Mouse (Mus musculus): ENCODE measurements around the gene Npas3.

DNA sequence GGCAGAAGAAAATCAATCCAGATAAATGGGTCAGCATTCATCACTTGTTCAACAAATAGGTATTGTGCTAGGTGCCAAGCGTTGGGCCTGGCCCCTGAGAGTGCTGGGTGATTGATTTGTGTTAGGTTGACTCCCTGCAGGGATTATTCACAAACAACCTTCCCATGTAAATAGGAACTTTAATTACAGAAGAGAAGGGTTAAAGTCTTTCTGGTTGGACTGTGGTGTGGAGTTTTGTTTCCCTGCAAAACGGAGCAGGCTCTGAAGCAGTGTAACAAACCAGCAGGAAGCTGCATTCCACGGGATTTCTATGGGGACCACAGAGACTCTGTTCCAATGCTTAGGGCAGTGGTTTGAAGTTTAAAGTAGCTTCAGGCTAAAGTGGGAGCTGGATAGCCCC is 199.6 kb downstream of the Npas3 start:
- TF ChIP-seq POLR2A (IDR thresholded peaks at IDR 0.05; ENCODE audit: extremely low read depth, insufficient read depth, low read length) (no peak), CTCF (IDR thresholded peaks at IDR 0.05; ENCODE audit: low read depth, low read length) (no peak)
